Mouse (Mus musculus): ENCODE measurements around the gene Crhr2. TPM values are rescaled to one million over a fixed set of nuclear protein-coding genes. Genes with fewer than 3 reads are reported as not detected.

The Crhr2 gene
- total RNA-seq, 1 experiment = 0.67 TPM

GRCm38 (mm10) chr6:55093431-55094146 is 39.2 kb downstream of the Crhr2 start:
- TF ChIP-seq ZNF384 (IDR thresholded peaks at IDR 0.05; ENCODE audit: low read depth, low read length) (no peak), MAFK (IDR thresholded peaks at IDR 0.05; ENCODE audit: insufficient read depth, low read depth, low read length) (no peak)
- 0 out of 4 replicates have a peak, but pooled peaks cover 0 to 3% of the 10 kb centered on the region in 2 experiments for H3K4me1 ChIP-seq (ENCODE audit: control insufficient read depth in 2 of 2, insufficient read depth in 2 of 2, low read length in 2 of 2, poor library complexity in 1 of 2)
- no peaks in the 10 kb centered on the region for H3K36me3 ChIP-seq (ENCODE audit: control insufficient read depth, insufficient read depth, low read length, poor library complexity, severe bottlenecking)
- no peak for DNase-seq (ENCODE audit: low read depth, low spot score)
- no peak overlapping the region for H3K27ac ChIP-seq (ENCODE audit: insufficient read depth, low read depth, low read length, poor library complexity, severe bottlenecking)
- in situ Hi-C loops (cut with MboI; ENCODE audit: low sequenced_read_pairs in 2 of 2, unreplicated experiment in 2 of 2) = no loop called here
- H3K9me3 ChIP-seq (ENCODE audit: control insufficient read depth, insufficient read depth, low read depth, low read length) = no peaks in the 10 kb centered on the region
- H3K9ac ChIP-seq (ENCODE audit: insufficient read depth, low read depth, low read length, poor library complexity, severe bottlenecking) = no peak overlapping the region
- H3K4me3 ChIP-seq (ENCODE audit: insufficient read depth in 1 of 2, low read depth in 1 of 2, low read length in 2 of 2, poor library complexity in 1 of 2, severe bottlenecking in 1 of 2) = no peak overlapping the region

GRCm38 (mm10) chr6:55091396-55091795 is 41.4 kb downstream of the Crhr2 start:
- Histone ChIP-seq H3K9ac (ENCODE audit: insufficient read depth, low read depth, low read length, poor library complexity, severe bottlenecking) (no peak overlapping the region), H3K27ac (ENCODE audit: insufficient read depth, low read depth, low read length, poor library complexity, severe bottlenecking) (no peak overlapping the region), H3K36me3 (ENCODE audit: control insufficient read depth, insufficient read depth, low read length, poor library complexity, severe bottlenecking) (no peaks in the 10 kb centered on the region), H3K4me1 (ENCODE audit: control insufficient read depth in 2 of 2, insufficient read depth in 2 of 2, low read length in 2 of 2, poor library complexity in 1 of 2) (0 out of 4 replicates have a peak, but pooled peaks cover 0 to 3% of the 10 kb centered on the region in 2 experiments), H3K9me3 (ENCODE audit: control insufficient read depth, insufficient read depth, low read depth, low read length) (no peaks in the 10 kb centered on the region), H3K4me3 (ENCODE audit: insufficient read depth in 1 of 2, low read depth in 1 of 2, low read length in 2 of 2, poor library complexity in 1 of 2, severe bottlenecking in 1 of 2) (no peak overlapping the region)
- DNase-seq (ENCODE audit: low read depth, low spot score) = no peak
- in situ Hi-C loops (cut with MboI; ENCODE audit: low sequenced_read_pairs in 2 of 2, unreplicated experiment in 2 of 2) = no loop called here
- TF ChIP-seq CHD2 (IDR thresholded peaks at IDR 0.05; ENCODE audit: low read depth, low read length) = no peak
- no peak for TF ChIP-seq ZC3H11A (IDR thresholded peaks at IDR 0.05; ENCODE audit: borderline replicate concordance, low read depth, low read length)
- no peak for TF ChIP-seq HCFC1 (IDR thresholded peaks at IDR 0.05; ENCODE audit: borderline replicate concordance, insufficient read depth, low read length)
- TF ChIP-seq ZNF384 (IDR thresholded peaks at IDR 0.05; ENCODE audit: low read depth, low read length) = no peak
- no peak for TF ChIP-seq MAFK (IDR thresholded peaks at IDR 0.05; ENCODE audit: insufficient read depth, low read depth, low read length)

- Histone ChIP-seq H3K27ac (ENCODE audit: insufficient read depth, low read depth, low read length, poor library complexity, severe bottlenecking) (no peak overlapping the region), H3K4me3 (ENCODE audit: insufficient read depth in 1 of 2, low read depth in 1 of 2, low read length in 2 of 2, poor library complexity in 1 of 2, severe bottlenecking in 1 of 2) (no peak overlapping the region), H3K9me3 (ENCODE audit: control insufficient read depth, insufficient read depth, low read depth, low read length) (no peaks in the 10 kb centered on the region), H3K9ac (ENCODE audit: insufficient read depth, low read depth, low read length, poor library complexity, severe bottlenecking) (no peak overlapping the region), H3K36me3 (ENCODE audit: control insufficient read depth, insufficient read depth, low read length, poor library complexity, severe bottlenecking) (no peaks in the 10 kb centered on the region), H3K4me1 (ENCODE audit: control insufficient read depth in 2 of 2, insufficient read depth in 2 of 2, low read length in 2 of 2, poor library complexity in 1 of 2) (0 out of 4 replicates have a peak, but pooled peaks cover 0 to 3% of the 10 kb centered on the region in 2 experiments)
- in situ Hi-C loops (cut with MboI; ENCODE audit: low sequenced_read_pairs in 2 of 2, unreplicated experiment in 2 of 2) = no loop called here
- DNase-seq (ENCODE audit: low read depth, low spot score) = peak; percentile 21
- no peak for TF ChIP-seq CHD2 (IDR thresholded peaks at IDR 0.05; ENCODE audit: low read depth, low read length)
- no peak for TF ChIP-seq HCFC1 (IDR thresholded peaks at IDR 0.05; ENCODE audit: borderline replicate concordance, insufficient read depth, low read length)
- TF ChIP-seq ZNF384 (IDR thresholded peaks at IDR 0.05; ENCODE audit: low read depth, low read length) = no peak
- no peak for TF ChIP-seq MAFK (IDR thresholded peaks at IDR 0.05; ENCODE audit: insufficient read depth, low read depth, low read length)
- no peak for TF ChIP-seq ZC3H11A (IDR thresholded peaks at IDR 0.05; ENCODE audit: borderline replicate concordance, low read depth, low read length)
Measured at GRCm38 (mm10) chr6:55090639-55091038, 42.2 kb downstream of the Crhr2 start.

- in situ Hi-C loops (cut with MboI; ENCODE audit: low sequenced_read_pairs in 2 of 2, unreplicated experiment in 2 of 2) = no loop called here
- H3K4me3 ChIP-seq (ENCODE audit: insufficient read depth in 1 of 2, low read depth in 1 of 2, low read length in 2 of 2, poor library complexity in 1 of 2, severe bottlenecking in 1 of 2) = no peak overlapping the region
- no peaks in the 10 kb centered on the region for H3K4me1 ChIP-seq (ENCODE audit: control insufficient read depth in 2 of 2, insufficient read depth in 2 of 2, low read length in 2 of 2, poor library complexity in 1 of 2)
- no peak for DNase-seq (ENCODE audit: low read depth, low spot score)
- H3K27ac ChIP-seq (ENCODE audit: insufficient read depth, low read depth, low read length, poor library complexity, severe bottlenecking) = no peak overlapping the region
- TF ChIP-seq MAFK (IDR thresholded peaks at IDR 0.05; ENCODE audit: insufficient read depth, low read depth, low read length) = no peak
- no peak for TF ChIP-seq HCFC1 (IDR thresholded peaks at IDR 0.05; ENCODE audit: borderline replicate concordance, insufficient read depth, low read length)
- no peak for TF ChIP-seq ZNF384 (IDR thresholded peaks at IDR 0.05; ENCODE audit: low read depth, low read length)
- no peak overlapping the region for H3K9ac ChIP-seq (ENCODE audit: insufficient read depth, low read depth, low read length, poor library complexity, severe bottlenecking)
- no peaks in the 10 kb centered on the region for H3K36me3 ChIP-seq (ENCODE audit: control insufficient read depth, insufficient read depth, low read length, poor library complexity, severe bottlenecking)
- no peaks in the 10 kb centered on the region for H3K9me3 ChIP-seq (ENCODE audit: control insufficient read depth, insufficient read depth, low read depth, low read length)
Measured at GRCm38 (mm10) chr6:55087355-55087754, 45.5 kb downstream of the Crhr2 start.
